Mouse (Mus musculus) brain, adult 2 months (tissue): ENCODE measurements around the gene Tspoap1.
A peak's percentile ranks its signal among the peaks of the same experiment; 100 is the strongest.

Source experiments
- DNase-seq: peaks from one replicate; pipeline ENCODE4 v3.0.0; 2011; ENCODE audit warnings: low read depth, low spot score

Tspoap1 gene

DNA sequence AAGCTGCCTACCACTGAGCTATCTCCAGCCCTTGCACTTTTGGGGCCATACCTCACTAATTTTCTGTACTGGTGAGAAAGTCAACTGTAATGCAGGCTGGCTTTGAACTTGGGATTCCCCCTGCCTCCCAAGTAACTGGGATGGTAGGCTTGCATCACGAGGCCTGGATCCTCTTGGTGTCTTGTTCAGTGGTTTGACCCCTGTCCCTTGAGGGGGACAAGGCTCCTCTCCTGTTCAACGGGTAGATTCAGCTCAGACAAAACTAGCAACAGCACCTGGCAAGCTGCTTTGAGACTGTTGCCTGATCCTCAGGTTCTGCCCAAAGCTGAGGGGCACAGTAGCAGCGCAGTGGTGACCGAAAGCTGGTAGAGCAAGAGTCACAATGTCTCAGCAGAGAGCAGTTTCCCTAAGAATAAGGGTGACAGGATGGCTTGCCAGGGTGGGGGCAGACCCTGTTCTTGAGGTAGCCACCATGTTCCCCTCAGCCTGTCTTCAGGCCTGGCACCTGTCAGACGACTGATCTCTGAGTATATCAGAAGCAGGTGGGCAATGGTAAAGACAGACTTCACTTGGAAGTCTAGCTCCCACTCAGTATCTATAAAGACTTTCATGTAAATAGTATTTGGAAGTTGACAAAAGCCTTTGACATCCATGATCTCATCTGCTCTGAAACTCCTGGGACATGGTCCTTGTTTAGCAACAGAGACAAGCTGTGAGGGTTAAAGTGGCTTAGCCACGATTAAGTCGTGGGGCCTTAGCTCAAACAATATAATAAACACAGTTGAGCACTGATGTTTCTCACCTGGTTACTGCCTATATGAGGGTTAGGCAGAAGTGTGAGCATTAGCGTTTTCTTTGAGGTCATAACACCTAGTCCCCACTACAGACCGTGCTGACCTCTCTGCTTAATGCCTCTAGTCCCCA lies 14.4 kb upstream of the Tspoap1 start:
- DNase-seq, result no peak

DNA sequence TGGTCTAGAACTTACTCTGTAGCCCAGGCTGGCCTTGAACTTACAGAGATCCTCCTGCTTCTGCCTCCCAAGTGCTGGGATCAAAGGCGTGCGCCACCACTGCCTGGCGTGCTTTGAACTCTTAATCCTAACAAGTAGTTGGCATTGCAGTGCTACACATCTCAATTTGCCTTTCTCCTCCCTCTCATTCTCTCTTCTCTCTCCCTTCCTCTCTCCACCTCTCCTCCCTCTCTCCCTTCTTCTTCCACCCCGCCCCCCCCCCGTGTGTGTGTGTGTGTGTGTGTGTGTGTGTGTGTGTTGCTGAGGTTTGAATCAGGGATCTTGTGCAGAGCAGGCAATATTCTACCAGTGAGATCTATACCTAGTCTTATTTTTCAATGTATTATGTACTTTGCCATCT lies 13.0 kb upstream of the Tspoap1 start:
- DNase-seq, result no peak

DNA sequence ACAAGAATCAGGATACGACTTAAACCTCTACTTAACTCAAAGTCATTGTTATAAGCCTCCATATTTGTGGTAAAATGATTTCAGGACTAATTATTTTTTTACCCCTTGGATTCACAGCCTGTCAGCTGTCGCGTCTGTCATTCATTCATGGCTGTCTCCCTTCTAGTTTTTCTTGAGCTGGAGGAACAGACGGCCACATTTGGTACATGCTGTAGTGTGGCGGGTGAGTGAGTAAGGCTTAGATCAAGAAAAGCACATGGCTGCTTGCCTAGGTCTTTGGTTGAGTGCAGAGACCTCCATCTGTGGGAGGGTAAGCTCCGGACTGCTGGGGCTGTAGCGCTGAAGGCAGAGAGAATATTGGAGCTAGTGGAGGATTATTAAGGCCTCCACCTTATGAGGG lies 12.6 kb upstream of the Tspoap1 start:
- peak; percentile 24 for DNase-seq

DNA sequence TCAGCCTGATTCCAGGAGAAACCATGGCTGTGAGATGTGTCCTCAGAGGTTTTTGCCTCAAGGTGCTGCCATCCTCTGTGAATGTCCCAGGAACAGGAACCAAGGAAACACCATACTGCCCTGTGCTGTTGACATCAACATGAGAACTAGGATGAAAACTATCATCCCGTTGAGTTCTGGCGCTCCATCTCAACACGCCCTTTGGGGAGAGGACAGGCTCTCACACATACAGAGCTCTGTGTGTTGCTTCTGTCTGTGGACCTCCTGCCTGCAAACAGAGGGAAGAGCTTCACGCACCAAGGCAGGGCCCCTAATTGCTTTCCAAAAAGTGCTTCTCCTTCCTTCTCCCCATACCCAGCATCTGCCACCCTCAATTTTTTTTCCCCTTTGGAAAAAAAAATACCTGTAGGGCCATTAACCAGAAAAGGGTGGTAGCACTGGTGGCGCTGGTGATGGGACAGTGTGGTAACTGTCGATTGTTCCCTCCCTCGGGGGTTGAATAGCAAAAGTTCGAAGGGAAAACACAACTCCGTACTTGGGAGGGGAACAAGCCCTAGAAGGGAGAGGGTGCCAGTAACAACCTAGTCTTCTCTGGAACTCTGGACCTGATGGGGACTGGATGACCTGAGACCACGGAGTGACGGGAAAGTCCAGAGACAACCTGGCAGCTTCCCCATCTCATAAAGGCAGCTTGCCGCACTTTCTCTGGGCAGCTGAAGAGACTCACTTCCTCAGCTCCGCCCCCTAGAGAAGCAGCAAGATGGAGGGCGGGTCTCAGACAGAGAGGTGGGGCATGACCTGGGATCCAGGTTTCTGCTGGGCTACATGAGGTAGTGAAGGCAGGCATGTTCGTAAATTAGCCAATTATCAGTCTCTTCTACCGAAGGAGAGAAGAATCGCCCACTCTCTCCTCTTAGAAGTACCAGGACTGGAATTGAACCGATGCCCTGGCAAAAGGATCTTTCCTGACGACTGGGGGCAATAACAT lies 11.9 kb upstream of the Tspoap1 start:
- DNase-seq, result no peak

DNA sequence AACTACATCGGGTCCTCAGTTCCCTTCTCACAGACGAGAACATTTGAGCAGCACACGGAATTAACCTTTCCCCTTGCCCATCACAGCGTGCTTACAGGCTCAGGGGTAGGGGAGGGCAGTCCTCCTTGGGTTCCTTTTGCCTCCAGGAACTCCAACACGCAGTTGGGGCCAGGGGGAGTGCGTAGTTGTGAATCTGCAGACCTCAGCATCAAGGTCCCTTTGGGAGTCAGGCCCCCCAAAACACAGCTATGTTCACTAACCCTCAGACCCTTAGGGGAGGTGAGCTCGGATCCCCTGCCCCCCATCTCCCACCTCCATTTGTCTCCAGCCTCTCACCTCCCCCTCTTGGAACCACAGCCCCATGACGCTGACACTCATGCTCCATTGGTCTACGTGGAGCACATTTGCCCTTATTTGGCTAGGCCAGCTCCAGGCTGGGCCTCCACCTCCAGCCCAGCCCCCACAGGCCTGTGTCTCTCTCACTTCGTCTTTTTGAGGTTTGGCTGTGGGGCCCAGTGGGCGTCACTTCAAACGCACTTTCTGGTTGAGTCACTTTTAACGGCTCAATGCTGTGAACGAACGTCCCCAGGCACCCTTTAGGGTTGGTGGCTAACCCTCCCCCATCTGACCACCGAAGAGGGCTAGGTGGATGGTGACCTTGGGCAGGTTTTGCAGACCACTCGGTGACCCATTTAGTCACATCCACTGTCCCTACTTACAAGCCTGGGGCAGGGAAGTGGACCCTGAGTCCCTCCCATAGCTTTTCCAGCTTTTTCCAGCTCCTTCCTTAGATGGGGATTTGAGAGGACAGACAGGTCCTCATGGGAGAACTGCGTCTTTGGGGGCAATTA lies 10.9 kb upstream of the Tspoap1 start:
- peak; percentile 62 for DNase-seq

DNA sequence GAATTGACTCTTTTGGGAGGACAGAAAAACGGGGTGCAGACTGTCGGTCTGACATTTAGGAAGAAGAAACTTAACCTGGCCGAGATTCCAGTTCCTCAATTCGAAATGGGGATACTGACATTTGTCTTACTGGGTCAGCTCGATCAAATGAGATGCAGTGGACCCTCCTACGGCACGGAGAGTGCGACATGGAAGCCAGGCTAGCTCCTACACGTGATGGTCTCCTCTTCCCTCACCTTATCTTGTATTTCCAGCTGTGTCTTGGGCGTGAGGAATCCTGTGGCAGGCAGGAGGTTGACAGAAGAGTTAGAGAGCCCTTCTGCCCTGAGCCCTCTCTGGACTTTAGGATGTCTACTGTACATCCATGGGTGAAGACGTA lies 10.3 kb upstream of the Tspoap1 start:
- DNase-seq, result no peak

DNA sequence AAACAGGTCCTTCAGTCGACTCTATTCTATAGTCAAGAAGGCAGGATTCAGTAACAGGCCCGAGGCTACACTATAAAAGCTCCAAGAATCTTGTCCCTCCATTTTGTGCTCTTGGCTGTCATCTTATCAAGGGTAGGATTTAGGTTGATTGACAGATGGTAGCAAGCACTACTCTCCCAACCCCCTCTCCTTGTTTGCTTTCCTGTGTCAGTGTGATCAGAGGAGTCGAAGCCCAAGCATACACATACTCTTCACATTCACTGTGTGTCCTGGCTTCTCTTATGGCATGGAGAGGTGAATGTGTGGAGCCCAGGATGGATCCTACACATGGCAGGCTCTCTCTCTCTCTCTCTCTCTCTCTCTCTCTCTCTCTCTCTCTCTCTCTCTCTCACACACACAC lies 9.8 kb upstream of the Tspoap1 start:
- DNase-seq, result no peak

DNA sequence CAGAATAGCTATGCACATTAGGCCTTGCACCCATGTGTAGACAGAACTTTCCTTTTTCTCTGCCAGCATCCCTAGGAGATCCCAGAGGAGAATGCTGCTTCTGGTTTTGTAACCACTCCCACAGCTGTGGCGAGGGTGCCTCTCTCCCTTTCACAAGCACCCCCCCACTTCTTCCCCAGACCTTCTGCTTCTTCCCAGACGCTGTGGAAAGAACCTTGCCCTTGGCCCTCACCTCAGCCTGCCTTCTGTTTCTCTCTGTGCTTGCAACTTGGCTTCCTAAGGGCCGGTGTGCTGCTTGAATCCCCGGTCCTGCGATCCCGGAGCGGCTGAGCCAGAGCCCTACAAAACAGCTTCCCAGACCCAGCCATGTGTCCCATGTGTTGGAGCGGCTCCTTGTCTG lies 9.3 kb upstream of the Tspoap1 start:
- no peak for DNase-seq

DNA sequence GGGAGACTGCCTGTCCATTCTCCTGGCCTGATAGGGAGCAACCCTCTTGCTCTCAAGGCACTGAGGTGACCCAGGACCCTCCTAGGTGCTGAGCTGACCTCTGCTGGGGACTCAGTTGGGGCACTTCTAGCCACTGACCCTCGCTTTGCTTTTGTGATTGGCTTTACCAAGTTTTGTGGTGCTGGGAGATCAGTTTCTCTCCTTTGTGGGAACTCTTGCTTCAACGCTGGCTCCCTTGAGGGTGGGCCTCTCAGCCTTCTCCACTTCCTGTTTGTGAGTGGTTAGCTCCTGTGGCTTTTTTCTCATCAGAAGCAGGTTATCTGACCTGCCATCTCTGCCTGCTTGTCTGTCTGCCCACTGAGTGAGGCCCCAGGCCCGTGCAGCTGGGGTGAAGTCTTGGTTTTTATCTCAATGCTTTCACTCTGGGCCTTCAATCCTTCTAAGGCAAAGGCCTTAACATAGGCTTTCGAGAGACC lies 8.8 kb upstream of the Tspoap1 start:
- no peak for DNase-seq

DNA sequence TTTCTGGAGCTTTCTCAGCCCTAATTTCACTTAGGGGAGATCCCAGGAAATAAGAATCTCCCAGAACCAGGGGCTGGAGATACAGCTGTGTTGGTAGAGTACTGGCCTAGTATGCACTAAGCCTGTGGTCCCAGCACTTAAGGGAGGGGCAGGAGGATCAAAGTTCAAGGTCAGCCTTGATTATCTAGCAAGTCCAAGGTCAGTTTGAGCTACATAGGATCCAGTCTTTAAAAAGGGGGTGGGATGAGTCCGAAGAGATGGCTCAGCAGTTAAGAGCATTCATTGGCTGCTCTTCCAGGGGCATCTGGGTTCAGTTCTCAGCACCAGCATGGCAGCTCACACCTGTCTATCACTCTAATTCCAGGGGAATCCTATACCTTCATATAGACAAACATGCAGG lies 8.0 kb upstream of the Tspoap1 start:
- DNase-seq, result no peak

DNA sequence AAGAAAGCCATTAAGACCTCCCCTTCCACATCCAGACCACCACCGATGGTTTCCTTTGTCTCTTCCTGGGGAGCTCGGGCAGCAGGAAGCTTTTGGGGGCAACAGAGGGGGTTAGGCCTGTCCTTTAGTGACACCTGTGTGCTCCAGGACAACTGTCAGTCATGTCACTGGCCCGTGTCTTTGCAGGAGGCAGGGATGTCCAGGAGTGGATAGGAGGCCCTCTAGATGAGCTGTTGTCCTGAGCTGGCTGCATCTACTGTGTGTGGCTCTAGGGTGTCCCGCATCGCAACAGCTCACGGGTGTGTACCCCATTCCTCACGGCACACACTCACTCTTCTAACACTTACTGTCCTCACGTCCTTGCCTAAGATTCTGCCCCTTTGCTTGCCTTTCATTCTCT lies 7.1 kb upstream of the Tspoap1 start:
- no peak for DNase-seq

DNA sequence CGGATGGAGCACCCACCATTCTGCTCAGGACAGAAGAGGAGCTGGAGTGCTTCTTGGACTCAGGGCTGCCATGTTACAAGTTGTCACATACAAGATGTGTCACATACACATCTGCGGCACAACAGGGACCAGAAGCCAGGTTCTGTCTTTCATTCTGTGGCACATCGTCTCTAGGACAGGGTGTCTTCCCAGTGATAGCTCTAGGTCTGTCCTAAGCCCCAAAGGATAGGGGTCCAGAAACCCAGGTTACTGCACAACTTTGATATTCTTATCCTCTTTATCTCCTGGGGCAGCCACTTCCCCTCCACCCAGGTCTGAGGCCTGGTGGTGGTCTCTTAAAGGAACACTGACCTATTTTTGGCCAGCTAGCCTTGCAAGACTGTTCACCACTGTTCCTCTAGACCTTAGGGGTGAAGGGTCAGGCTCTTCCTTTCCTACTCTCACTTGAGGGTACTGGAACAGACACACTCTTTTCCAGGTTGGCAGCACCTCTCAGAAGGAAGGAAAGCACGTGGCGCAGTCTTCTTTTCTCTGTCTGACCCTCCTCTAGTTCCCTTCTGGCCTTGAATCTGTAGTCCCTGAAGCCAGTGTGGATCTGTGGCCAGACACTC lies 6.3 kb upstream of the Tspoap1 start:
- DNase-seq, result no peak

DNA sequence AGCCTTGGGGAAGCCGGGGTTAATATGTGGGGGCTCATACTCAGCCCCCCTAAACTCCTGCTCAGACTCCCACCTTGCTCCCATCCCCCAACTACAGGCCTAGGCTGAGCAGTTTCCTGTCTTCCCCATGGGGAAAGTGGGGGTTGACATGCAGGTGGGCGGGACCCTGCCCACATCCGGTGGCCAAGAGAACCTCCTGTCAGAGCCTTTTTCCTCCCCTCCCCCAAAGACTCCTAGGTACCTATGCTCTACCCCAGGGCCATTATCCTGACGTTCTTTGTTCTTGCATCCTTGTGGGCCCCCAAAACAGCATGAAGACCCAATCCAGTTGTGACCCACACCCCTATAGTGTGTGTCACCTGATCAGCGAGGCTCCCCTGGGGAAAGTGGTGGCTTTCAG lies 5.7 kb upstream of the Tspoap1 start:
- DNase-seq, result no peak

DNA sequence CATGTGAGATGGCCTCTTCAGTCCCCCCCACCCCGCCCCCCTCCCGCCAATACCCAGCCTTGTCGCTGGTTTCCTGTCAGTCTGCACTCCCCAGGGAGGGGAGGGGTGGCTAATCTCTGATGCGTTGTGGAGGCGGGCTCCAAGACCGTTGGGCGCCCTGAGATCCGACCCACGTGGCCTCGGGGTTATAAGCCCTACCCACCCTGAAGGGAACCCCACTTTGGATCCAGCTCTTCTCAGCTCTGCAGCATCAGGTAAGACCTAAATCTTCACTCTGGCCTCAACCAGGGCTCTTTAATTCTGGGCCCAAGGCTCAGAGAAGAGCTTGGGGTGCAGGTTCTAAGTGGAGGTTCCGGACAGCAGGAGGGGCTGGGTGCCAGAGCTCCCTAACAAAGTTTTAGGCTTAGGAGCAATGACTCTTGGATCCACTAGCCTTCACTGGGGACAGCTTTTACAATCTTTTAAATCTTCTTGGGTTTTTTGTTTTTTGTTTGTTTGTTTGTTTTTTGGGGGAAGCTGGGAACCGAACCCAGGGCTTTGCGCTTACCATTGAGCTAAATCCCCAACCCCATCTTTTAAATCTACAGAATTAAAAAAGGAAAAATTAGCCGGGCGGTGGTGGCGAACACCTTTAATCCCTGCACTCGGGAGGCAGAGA lies 4.9 kb upstream of the Tspoap1 start:
- DNase-seq, result peak; percentile 59

DNA sequence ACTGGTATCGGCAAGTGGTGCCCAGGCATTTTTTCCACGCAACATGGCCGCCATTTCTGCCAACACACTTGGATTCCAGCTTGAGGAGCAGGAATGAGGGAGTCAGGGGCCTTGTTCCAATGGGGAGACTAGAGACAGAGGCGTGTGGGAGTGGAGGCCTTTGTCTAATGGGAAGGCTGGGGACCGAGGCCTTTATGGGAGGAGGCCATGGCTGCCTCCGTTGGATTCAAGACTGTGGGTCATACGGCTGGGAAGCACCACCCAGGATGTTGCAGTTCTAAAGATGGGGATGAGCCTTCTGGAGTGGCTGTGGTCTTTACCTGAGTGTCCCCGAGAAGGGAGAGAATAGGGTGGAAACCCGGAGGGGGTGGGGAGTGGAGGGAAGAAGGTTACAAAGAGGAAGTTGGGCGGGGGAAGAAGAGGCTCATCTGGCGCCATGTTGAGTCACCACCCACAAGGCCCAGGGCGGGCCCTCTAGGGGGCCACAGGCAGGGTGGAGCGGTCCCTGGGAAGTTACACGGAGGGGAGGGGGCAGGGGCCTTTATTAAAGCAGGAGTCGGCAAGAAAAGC lies 4.0 kb upstream of the Tspoap1 start:
- DNase-seq, result no peak

DNA sequence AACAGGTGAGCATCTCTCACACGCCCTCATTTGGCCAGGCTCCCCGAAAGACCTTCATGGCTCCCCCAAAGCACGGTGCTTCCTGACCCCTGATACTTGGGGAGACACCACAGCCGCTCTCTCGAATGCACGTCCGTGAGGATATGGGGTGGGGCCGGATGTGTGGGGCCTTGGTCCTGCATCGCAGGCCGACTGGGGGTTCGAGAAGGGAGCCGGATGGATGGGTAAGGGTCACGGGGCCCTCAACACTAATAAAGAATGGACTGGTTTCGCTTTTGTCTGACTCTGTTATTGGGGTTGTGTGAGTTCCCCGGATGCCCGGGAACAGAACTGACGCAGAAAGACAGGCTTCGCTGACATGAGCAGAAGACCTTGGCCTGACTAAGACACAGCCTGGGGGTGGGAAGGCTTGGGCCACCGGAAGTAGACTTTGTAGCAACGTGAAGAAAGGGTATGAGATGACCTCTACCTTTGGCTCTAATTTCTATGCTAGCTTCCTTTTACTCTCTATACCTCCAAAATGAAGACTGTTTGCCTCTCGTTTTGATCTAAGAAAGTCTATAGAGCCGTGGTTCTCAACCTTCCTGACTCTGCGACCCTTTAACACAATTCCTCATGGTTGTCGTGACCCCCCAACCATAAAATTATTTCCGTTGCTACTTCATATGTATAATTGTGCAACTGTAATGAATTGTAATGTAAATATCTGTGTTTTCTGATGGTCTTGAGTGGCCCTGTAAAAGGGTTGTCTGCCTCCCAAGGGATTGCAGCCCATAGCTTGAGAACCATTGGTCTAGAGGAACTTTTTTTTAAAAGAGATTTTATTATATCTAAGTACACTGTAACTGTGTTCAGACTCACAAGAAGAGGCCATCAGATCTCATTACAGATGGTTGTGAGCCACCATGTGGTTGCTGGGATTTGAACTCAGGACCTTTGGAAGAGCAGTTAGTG lies 3.1 kb upstream of the Tspoap1 start:
- no peak for DNase-seq

DNA sequence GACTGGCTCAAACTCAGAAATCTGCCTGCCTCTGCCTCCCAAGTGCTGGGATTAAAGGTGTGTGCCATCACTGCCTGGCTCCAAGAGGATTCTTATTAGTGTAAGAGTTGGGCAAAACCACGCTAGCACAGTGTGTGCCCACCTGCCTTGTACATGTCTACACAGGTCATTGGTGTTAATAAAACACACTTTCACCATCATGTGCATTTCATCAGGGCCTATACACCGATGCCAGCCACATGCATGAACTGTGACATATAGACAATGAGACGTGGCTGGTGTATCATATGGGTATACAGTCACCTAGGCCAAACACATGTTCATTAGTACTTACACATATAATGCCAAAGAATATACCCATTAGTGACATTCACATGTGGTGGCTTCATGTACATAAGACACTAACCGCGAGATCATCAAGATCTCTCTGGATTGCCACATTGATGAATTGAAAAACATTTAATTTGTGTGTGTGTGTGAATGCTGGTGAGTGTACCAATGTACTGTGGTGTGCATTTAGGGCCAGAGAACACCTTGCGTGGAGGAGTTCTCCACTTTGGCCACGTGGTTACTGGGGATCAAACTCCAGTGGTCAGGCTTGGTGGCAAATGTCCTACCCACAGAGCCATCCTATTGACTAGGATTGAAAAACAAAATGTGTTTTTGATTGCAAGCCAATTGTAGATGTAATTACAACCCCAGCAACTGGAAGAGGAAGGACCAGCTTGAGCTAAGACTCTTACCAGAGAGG lies 2.0 kb upstream of the Tspoap1 start:
- no peak for DNase-seq

DNA sequence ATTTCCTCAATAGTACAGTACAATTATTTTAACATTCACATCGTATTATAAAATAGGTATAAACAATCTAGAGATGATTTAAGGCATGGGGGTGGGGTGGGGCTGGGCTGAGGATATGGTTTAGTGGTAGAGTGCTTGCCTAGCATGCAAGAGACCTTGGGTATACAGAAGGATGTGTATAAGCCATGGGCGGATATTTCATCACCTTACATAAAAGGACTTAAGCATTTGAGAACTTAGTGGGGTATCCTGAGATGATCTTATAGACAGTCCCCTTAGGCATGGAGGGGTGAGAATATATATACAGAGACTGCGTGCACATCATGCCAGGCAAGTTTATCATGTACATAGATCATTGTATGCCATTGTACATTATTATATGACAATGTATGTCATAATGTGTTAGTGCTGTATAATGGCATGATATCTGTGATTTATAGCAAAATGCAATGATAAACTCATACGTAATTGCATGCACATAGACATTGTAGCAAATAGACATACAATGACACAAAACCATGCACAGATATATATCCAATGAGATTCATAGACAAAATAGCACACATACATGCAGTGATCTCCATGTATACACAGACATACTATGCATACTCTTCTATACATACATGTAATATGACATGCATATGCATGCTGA lies 1.3 kb upstream of the Tspoap1 start:
- no peak for DNase-seq
